23 mouse cellular contexts compared by ENCODE assay signal in the genomic region with DNA sequence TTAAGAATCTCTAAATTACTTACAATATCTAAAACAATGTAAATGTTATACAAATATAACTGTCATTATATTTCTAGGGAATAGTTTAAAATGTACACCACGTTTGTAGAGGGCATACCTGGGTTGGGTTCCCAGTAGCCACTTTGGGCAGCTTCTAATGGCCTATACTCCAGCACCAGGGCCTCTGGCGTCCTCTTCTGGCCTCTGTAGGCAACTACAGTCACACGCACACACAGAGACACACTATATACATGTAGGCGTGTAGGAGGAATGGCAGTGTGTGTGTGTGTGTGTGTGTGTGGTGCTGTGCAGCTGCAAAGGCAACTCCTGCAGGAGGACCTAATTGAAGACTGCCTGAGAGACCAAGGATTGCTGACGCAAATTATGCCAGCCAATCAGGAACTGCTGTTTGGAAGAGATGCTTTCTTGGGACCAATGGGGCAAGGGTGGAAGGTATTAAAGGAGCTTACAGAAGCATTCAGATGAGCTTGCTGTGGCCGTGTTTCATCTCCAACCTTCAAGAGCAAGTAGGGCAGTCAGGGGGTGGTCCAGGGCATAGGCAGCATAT.
DNase-seq lines count a peak whose midpoint lies in the region; ATAC-seq and TF ChIP-seq lines count a peak whose summit lies in the region.
"Had no signal": no experiment of that assay in that cellular context is flagged by ENCODE, and none has a peak within 500 bp of the region (broad histone marks: within the 10 kb centered on the region; RNA-seq: fewer than 3 reads in every experiment).

No protein-coding gene starts in this region.

- no peak for TF ChIP-seq EP300 in liver, postnatal 0 days (IDR thresholded peaks at IDR 0.05; ENCODE audit: low read depth)

- no peaks in the 10 kb centered on the region for H3K4me1 ChIP-seq in forebrain, postnatal 0 days (ENCODE audit: insufficient read depth)
- peaks cover 13% of the 10 kb centered on the region for H3K4me1 ChIP-seq in forebrain, embryonic 13.5 days
- H3K4me1 ChIP-seq in liver, postnatal 0 days (ENCODE audit: insufficient read depth): no peaks in the 10 kb centered on the region
- no peaks in the 10 kb centered on the region for H3K4me1 ChIP-seq in liver, embryonic 12.5 days
- H3K4me1 ChIP-seq in ES-E14 (ENCODE audit: control insufficient read depth in 2 of 2, insufficient read depth in 2 of 2, low read length in 2 of 2, poor library complexity in 1 of 2): no peaks in the 10 kb centered on the region
- H3K4me1 ChIP-seq: heart, embryonic 12.5 days; lung, embryonic 15.5 days had no signal

- peak; percentile 38 for TF ChIP-seq CTCF in forebrain, postnatal 0 days (IDR thresholded peaks at IDR 0.05; ENCODE audit: low read depth)
- 0 out of 2 replicates have a peak, but pooled peaks have one; percentile 20 for TF ChIP-seq CTCF in liver, postnatal 0 days (IDR thresholded peaks at IDR 0.05; ENCODE audit: low read depth)

- 82% methylated on average over 6 of the region's 6 CpGs for WGBS in forebrain, postnatal 0 days
- WGBS in forebrain, embryonic 13.5 days: 86% methylated on average over 6 of the region's 6 CpGs
- 71% methylated on average over 6 of the region's 6 CpGs for WGBS in liver, postnatal 0 days (ENCODE audit: insufficient replicate concordance)
- WGBS in liver, embryonic 12.5 days (ENCODE audit: insufficient replicate concordance): 60% methylated on average over 6 of the region's 6 CpGs

- ATAC-seq in forebrain, postnatal 0 days: no peak
- no peak for ATAC-seq in forebrain, embryonic 13.5 days
- ATAC-seq in liver, postnatal 0 days: no peak
- no peak for ATAC-seq in liver, embryonic 12.5 days
- ATAC-seq: forebrain, embryonic 16.5 days; intestine, postnatal 0 days had no signal

- DNase-seq in forebrain, postnatal 0 days: no peak
- no peak for DNase-seq in liver, postnatal 0 days
- DNase-seq in ES-E14 (ENCODE audit: low read depth, low spot score): no peak
- peak; percentile 18 for DNase-seq in induced T-regulatory cell, adult 2 months (ENCODE audit: low read depth)
- no peak for DNase-seq in adrenal gland, postnatal 4 days (ENCODE audit: low spot score in 2 of 2)
- no peak for DNase-seq in B cell, adult 2 months
- DNase-seq: cerebellum, adult 9-10 months; layer of hippocampus, postnatal 36 days; thymus, postnatal 36 days had no signal

- no peaks in the 10 kb centered on the region for H3K9me3 ChIP-seq in forebrain, postnatal 0 days (ENCODE audit: low read length)
- H3K9me3 ChIP-seq in forebrain, embryonic 13.5 days (replicated peaks): no peaks in the 10 kb centered on the region
- H3K9me3 ChIP-seq in liver, postnatal 0 days (ENCODE audit: low read length): no peaks in the 10 kb centered on the region
- H3K9me3 ChIP-seq in liver, embryonic 12.5 days (replicated peaks): no peaks in the 10 kb centered on the region
- H3K9me3 ChIP-seq in ES-E14 (ENCODE audit: control insufficient read depth, insufficient read depth, low read depth, low read length): no peaks in the 10 kb centered on the region
- H3K9me3 ChIP-seq: embryonic facial prominence, embryonic 12.5 days; heart, embryonic 12.5 days; kidney, embryonic 15.5 days; limb, embryonic 15.5 days; lung, embryonic 15.5 days; midbrain, embryonic 12.5 days had no signal

- no peak overlapping the region for H3K9ac ChIP-seq in forebrain, postnatal 0 days
- no peak overlapping the region for H3K9ac ChIP-seq in forebrain, embryonic 13.5 days
- no peak overlapping the region for H3K9ac ChIP-seq in liver, postnatal 0 days (replicated peaks)
- no peak overlapping the region for H3K9ac ChIP-seq in liver, embryonic 12.5 days
- H3K9ac ChIP-seq in ES-E14 (ENCODE audit: insufficient read depth, low read depth, low read length, poor library complexity, severe bottlenecking): no peak overlapping the region
- H3K9ac ChIP-seq: embryonic facial prominence, embryonic 12.5 days; heart, embryonic 12.5 days; hindbrain, embryonic 14.5 days; kidney, embryonic 15.5 days; limb, embryonic 15.5 days; lung, embryonic 15.5 days; midbrain, embryonic 12.5 days had no signal

- H3K27ac ChIP-seq in forebrain, postnatal 0 days (ENCODE audit: low read depth, low read length): no peak overlapping the region
- no peak overlapping the region for H3K27ac ChIP-seq in forebrain, embryonic 13.5 days
- no peak overlapping the region for H3K27ac ChIP-seq in liver, postnatal 0 days (ENCODE audit: low read depth)
- no peak overlapping the region for H3K27ac ChIP-seq in liver, embryonic 12.5 days
- no peak overlapping the region for H3K27ac ChIP-seq in ES-E14 (ENCODE audit: insufficient read depth, low read depth, low read length, poor library complexity, severe bottlenecking)
- H3K27ac ChIP-seq: embryonic facial prominence, embryonic 12.5 days; hindbrain, embryonic 14.5 days; kidney, embryonic 15.5 days; limb, embryonic 15.5 days; lung, embryonic 15.5 days; macrophage; midbrain, embryonic 12.5 days had no signal

- in situ Hi-C loops in ES-E14 (cut with MboI; ENCODE audit: low sequenced_read_pairs in 2 of 2, unreplicated experiment in 2 of 2): no loop called here

- no peaks in the 10 kb centered on the region for H3K27me3 ChIP-seq in forebrain, postnatal 0 days (ENCODE audit: insufficient read depth, low read length)
- H3K27me3 ChIP-seq in forebrain, embryonic 13.5 days: no peaks in the 10 kb centered on the region
- H3K27me3 ChIP-seq in liver, postnatal 0 days (ENCODE audit: insufficient read depth, low read length): no peaks in the 10 kb centered on the region
- H3K27me3 ChIP-seq in liver, embryonic 12.5 days (replicated peaks): no peaks in the 10 kb centered on the region
- H3K27me3 ChIP-seq: embryonic facial prominence, embryonic 12.5 days; heart, embryonic 12.5 days; kidney, embryonic 15.5 days; limb, embryonic 15.5 days; lung, embryonic 15.5 days; midbrain, embryonic 12.5 days had no signal

- no peak overlapping the region for H3K4me2 ChIP-seq in forebrain, postnatal 0 days (ENCODE audit: low read depth)
- H3K4me2 ChIP-seq in forebrain, embryonic 13.5 days: no peak overlapping the region
- no peak overlapping the region for H3K4me2 ChIP-seq in liver, postnatal 0 days (ENCODE audit: low read depth, low read length)
- H3K4me2 ChIP-seq in liver, embryonic 12.5 days: no peak overlapping the region
- H3K4me2 ChIP-seq: embryonic facial prominence, embryonic 12.5 days; heart, embryonic 12.5 days; hindbrain, embryonic 14.5 days; kidney, embryonic 15.5 days; limb, embryonic 15.5 days; lung, embryonic 15.5 days; midbrain, embryonic 12.5 days had no signal

- H3K36me3 ChIP-seq in forebrain, postnatal 0 days (ENCODE audit: insufficient read depth): no peaks in the 10 kb centered on the region
- no peaks in the 10 kb centered on the region for H3K36me3 ChIP-seq in forebrain, embryonic 13.5 days (ENCODE audit: poor library complexity, severe bottlenecking)
- no peaks in the 10 kb centered on the region for H3K36me3 ChIP-seq in liver, postnatal 0 days (replicated peaks; ENCODE audit: insufficient read depth, low read length)
- H3K36me3 ChIP-seq in liver, embryonic 12.5 days: no peaks in the 10 kb centered on the region
- no peaks in the 10 kb centered on the region for H3K36me3 ChIP-seq in ES-E14 (ENCODE audit: control insufficient read depth, insufficient read depth, low read length, poor library complexity, severe bottlenecking)
- H3K36me3 ChIP-seq: embryonic facial prominence, embryonic 12.5 days; heart, embryonic 12.5 days; kidney, embryonic 15.5 days; limb, embryonic 15.5 days; lung, embryonic 15.5 days; midbrain, embryonic 12.5 days had no signal

- H3K4me3 ChIP-seq in forebrain, postnatal 0 days (ENCODE audit: low read depth, low read length): no peak overlapping the region
- no peak overlapping the region for H3K4me3 ChIP-seq in forebrain, embryonic 13.5 days
- no peak overlapping the region for H3K4me3 ChIP-seq in liver, postnatal 0 days (ENCODE audit: low read depth, low read length)
- H3K4me3 ChIP-seq in liver, embryonic 12.5 days: no peak overlapping the region
- no peak overlapping the region for H3K4me3 ChIP-seq in ES-E14 (ENCODE audit: insufficient read depth in 1 of 2, low read depth in 1 of 2, low read length in 2 of 2, poor library complexity in 1 of 2, severe bottlenecking in 1 of 2)
- H3K4me3 ChIP-seq: embryonic facial prominence, embryonic 12.5 days; erythroblast, embryonic 14.5 days; heart, embryonic 12.5 days; kidney, embryonic 15.5 days; limb, embryonic 15.5 days; lung, embryonic 15.5 days; midbrain, embryonic 12.5 days; myocyte had no signal

TF ChIP-seq in ES-E14, 5 proteins besides CTCF, POLR2A, EP300 and RAD21:
- peak; percentile 30; the same call in 1 of the 2 replicates for TF ChIP-seq ZC3H11A (IDR thresholded peaks at IDR 0.05; ENCODE audit: borderline replicate concordance, low read depth, low read length)
- TF ChIP-seq CHD2 (IDR thresholded peaks at IDR 0.05; ENCODE audit: low read depth, low read length): no peak
TF ChIP-seq in ES-E14: peak in this region for 1.
